Mouse (Mus musculus): ENCODE data around the gene Ccdc6.

DNA sequence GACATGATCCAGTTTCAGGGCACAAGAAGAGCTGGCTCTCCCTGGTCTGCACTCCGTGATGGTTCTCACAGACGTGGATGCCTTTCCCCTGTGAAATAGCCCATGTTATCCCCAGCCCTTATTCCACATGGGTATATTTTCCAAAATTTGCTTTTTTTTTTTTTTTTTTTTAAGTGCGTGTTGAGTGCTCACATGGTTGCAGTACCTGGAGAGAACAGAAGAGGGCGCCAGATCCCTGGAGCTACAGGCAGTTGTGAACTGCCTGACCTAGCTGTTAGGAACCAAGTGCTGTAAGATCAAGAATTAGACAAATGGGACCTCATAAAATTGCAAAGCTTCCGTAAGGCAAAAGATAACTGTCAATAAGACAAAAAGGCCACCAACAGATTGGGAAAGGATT, 38.8 kb downstream of the Ccdc6 start:
- no peak for TF ChIP-seq POLR2A (IDR thresholded peaks at IDR 0.05; ENCODE audit: insufficient read length, low read depth)
- no peak for TF ChIP-seq E2F4 (IDR thresholded peaks at IDR 0.05; ENCODE audit: insufficient read depth)
- no peak for TF ChIP-seq TCF3 (IDR thresholded peaks at IDR 0.05; ENCODE audit: insufficient read length, low read depth)
- TF ChIP-seq MYOD1 (IDR thresholded peaks at IDR 0.05; ENCODE audit: control insufficient read depth in 1 of 3, insufficient read length in 2 of 3, low read depth in 2 of 3), result no peak
- TF ChIP-seq POLR2AphosphoS2 (IDR thresholded peaks at IDR 0.05; ENCODE audit: insufficient read length, low read depth), result no peak
- TF ChIP-seq CEBPB (IDR thresholded peaks at IDR 0.05; ENCODE audit: insufficient read depth, poor library complexity, severe bottlenecking), result no peak
- no peak for TF ChIP-seq MYOG (IDR thresholded peaks at IDR 0.05; ENCODE audit: control insufficient read depth in 1 of 3, insufficient read depth in 1 of 3, insufficient read length in 2 of 3, low read depth in 2 of 3)
- TF ChIP-seq REST (IDR thresholded peaks at IDR 0.05; ENCODE audit: insufficient read depth, insufficient read length), result no peak
- no peak for TF ChIP-seq MAX (IDR thresholded peaks at IDR 0.05; ENCODE audit: low read depth)
